ENCODE assay signal across 8 mouse cellular contexts in the genomic region with DNA sequence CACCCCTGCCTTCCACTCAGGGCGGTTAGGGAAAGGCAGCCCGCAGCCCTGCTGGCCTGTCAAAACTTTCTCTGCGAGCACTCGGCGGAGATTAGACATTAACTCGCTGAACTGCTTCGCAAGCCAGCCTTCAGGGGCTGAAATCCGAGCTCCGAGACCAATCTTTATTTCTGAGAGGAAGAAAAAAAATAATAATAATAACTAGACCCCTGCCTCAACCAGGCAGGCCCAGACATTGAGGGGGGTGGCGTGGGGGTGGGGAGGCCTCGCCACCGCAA. TPM values are rescaled to one million over a fixed set of nuclear protein-coding genes. Genes with fewer than 3 reads are reported as not detected.
DNase-seq lines count a peak whose midpoint lies in the region; ATAC-seq and TF ChIP-seq lines count a peak whose summit lies in the region.

No protein-coding gene starts in this region.

- under 1% methylated on average over 12 of the region's 12 CpGs for whole genome bisulfite sequencing in hindbrain, embryonic 13.5 days
- under 1% methylated on average over 10 of the region's 12 CpGs for WGBS in liver, embryonic 15.5 days (ENCODE audit: insufficient replicate concordance)

- H3K4me1 ChIP-seq in bone marrow macrophage, adult 2 months (ENCODE audit: control insufficient read depth, insufficient read depth, low read length) = peaks cover 39% of the 10 kb centered on the region
- peaks cover 60% of the 10 kb centered on the region for H3K4me1 ChIP-seq in hindbrain, embryonic 13.5 days (replicated peaks)
- H3K4me1 ChIP-seq in liver, embryonic 15.5 days (replicated peaks) = peaks cover 67% of the 10 kb centered on the region

- peak overlapping the region; percentile 81 for H3K4me3 ChIP-seq in bone marrow macrophage, adult 2 months (ENCODE audit: insufficient read depth, low read length)
- H3K4me3 ChIP-seq in hindbrain, embryonic 13.5 days = peak overlapping the region; percentile 88
- H3K4me3 ChIP-seq in liver, embryonic 15.5 days (replicated peaks) = peak overlapping the region; percentile 95

- no peaks in the 10 kb centered on the region for H3K27me3 ChIP-seq in hindbrain, embryonic 13.5 days
- 0 out of 2 replicates have a peak, but pooled peaks cover 4% of the 10 kb centered on the region for H3K27me3 ChIP-seq in liver, embryonic 15.5 days

- no peak for TF ChIP-seq CTCF in bone marrow macrophage, adult 2 months (IDR thresholded peaks at IDR 0.05; ENCODE audit: low read depth, low read length)

- no peak for TF ChIP-seq POLR2A in bone marrow macrophage, adult 2 months (IDR thresholded peaks at IDR 0.05; ENCODE audit: borderline replicate concordance, low read depth, low read length)

- no peaks in the 10 kb centered on the region for H3K36me3 ChIP-seq in hindbrain, embryonic 13.5 days
- H3K36me3 ChIP-seq in liver, embryonic 15.5 days (replicated peaks) = no peaks in the 10 kb centered on the region

- ATAC-seq in hindbrain, embryonic 13.5 days (ENCODE audit: low FRiP score) = no peak
- ATAC-seq in liver, embryonic 15.5 days (ENCODE audit: insufficient read depth) = no peak

- peak overlapping the region; percentile 99 for H3K9ac ChIP-seq in hindbrain, embryonic 13.5 days
- peak overlapping the region; percentile 95 for H3K9ac ChIP-seq in liver, embryonic 15.5 days

- no peaks in the 10 kb centered on the region for H3K9me3 ChIP-seq in hindbrain, embryonic 13.5 days
- no peaks in the 10 kb centered on the region for H3K9me3 ChIP-seq in liver, embryonic 15.5 days (replicated peaks)

- DNase-seq in lung, adult 18-20 months = peak; percentile 18 to 27
- DNase-seq in lung, postnatal 25 days (ENCODE audit: low spot score) = no peak
- peak; percentile 35 for DNase-seq in retina, postnatal 1 day
- DNase-seq in right cerebral cortex, adult 2 months (ENCODE audit: low spot score in 2 of 2) = no peak
- DNase-seq in gastrocnemius, postnatal 25 days = no peak

- H3K27ac ChIP-seq in bone marrow macrophage, adult 2 months (ENCODE audit: insufficient read depth, low read depth, low read length) = peak overlapping the region; percentile 83
- H3K27ac ChIP-seq in hindbrain, embryonic 13.5 days = peak overlapping the region; percentile 99
- peak overlapping the region; percentile 99 for H3K27ac ChIP-seq in liver, embryonic 15.5 days (replicated peaks)

- H3K4me2 ChIP-seq in hindbrain, embryonic 13.5 days = peak overlapping the region; percentile 86
- peak overlapping the region; percentile 99 for H3K4me2 ChIP-seq in liver, embryonic 15.5 days

RNA-seq across cellular contexts. Expression of gene Macf1, which starts 20.5 kb away (rescaled TPM):
- polyA plus RNA-seq in bone marrow macrophage, adult 2 months (2012; ENCODE audit: insufficient read depth, insufficient read length, missing spikeins) = 176 and 182 TPM in 2 replicates
- 67.3 and 69.5 TPM in 2 replicates for polyA plus RNA-seq in hindbrain, embryonic 13.5 days (2015; fragmentation: Nextera tagmentation; extraction: Ambion mirVana)
- polyA plus RNA-seq in liver, embryonic 15.5 days (2015; fragmentation: Nextera tagmentation; extraction: Ambion mirVana) = 8.4 and 9.6 TPM in 2 replicates
- total RNA-seq in gastrocnemius, postnatal 25 days (2021) = 10 to 100 TPM; 55.6 to 75.8 TPM

RNA-seq across cellular contexts. Expression of gene Ndufs5, which starts 54.4 kb away (rescaled TPM):
- 110 and 121 TPM in 2 replicates for polyA plus RNA-seq in bone marrow macrophage, adult 2 months (2012; ENCODE audit: insufficient read depth, insufficient read length, missing spikeins)
- polyA plus RNA-seq in hindbrain, embryonic 13.5 days (2015; fragmentation: Nextera tagmentation; extraction: Ambion mirVana) = 438 and 450 TPM in 2 replicates
- polyA plus RNA-seq in liver, embryonic 15.5 days (2015; fragmentation: Nextera tagmentation; extraction: Ambion mirVana) = 144 and 157 TPM in 2 replicates
- 100 to 1,000 TPM; 261 to 271 TPM for total RNA-seq in gastrocnemius, postnatal 25 days (2021)

Comparison
In these comparisons a context has a peak if more than half of its experiments do, and no peak if none do; other contexts are left out.
1. DNase-seq: peak in lung, adult 18-20 months (2 of 2) and retina, postnatal 1 day (single experiment); none in lung, postnatal 25 days (single experiment), right cerebral cortex, adult 2 months (0 of 2) and gastrocnemius, postnatal 25 days (single experiment).
2. Peak in every context shown above with its lines, with median percentiles within 50 percentile points of each other: H3K27ac ChIP-seq and H3K4me3 ChIP-seq.